Mouse (Mus musculus): Measurements from ENCODE around the gene Fignl2.
A peak's percentile ranks its signal among the peaks of the same experiment; 100 is the strongest.

The Fignl2 gene

GRCm38 (mm10) chr15:101092829-101093648 is 14.7 kb upstream of the Fignl2 start:
- DNase-seq (ENCODE audit: low spot score) = no peak

GRCm38 (mm10) chr15:101092121-101092828 is 13.9 kb upstream of the Fignl2 start:
- DNase-seq (ENCODE audit: low spot score) = no peak

- DNase-seq (ENCODE audit: low spot score) = no peak
These were observed 13.2 kb upstream of the Fignl2 start for GRCm38 (mm10) chr15:101091551-101091950.

- no peak for DNase-seq (ENCODE audit: low spot score)
These were observed 9.9 kb upstream of the Fignl2 start for GRCm38 (mm10) chr15:101088291-101088690.

GRCm38 (mm10) chr15:101086956-101087355 is 8.6 kb upstream of the Fignl2 start:
- peak; percentile 62 for DNase-seq (ENCODE audit: low spot score)

GRCm38 (mm10) chr15:101086451-101086850 is 8.1 kb upstream of the Fignl2 start:
- DNase-seq (ENCODE audit: low spot score) = no peak

- DNase-seq (ENCODE audit: low spot score) = no peak
These were observed 6.1 kb upstream of the Fignl2 start for GRCm38 (mm10) chr15:101084499-101084898.

GRCm38 (mm10) chr15:101082236-101082635 is 3.9 kb upstream of the Fignl2 start:
- no peak for DNase-seq (ENCODE audit: low spot score)

- no peak for DNase-seq (ENCODE audit: low spot score)
These were observed 2.7 kb upstream of the Fignl2 start for GRCm38 (mm10) chr15:101081035-101081548.

- DNase-seq (ENCODE audit: low spot score) = no peak
These were observed 1.7 kb upstream of the Fignl2 start for GRCm38 (mm10) chr15:101080031-101080520.

GRCm38 (mm10) chr15:101078731-101079156 is 377 bp upstream of the Fignl2 start:
- DNase-seq (ENCODE audit: low spot score) = peak; percentile 92

- no peak for DNase-seq (ENCODE audit: low spot score)
These were observed 1.2 kb downstream of the Fignl2 start for GRCm38 (mm10) chr15:101077001-101077812.

- no peak for DNase-seq (ENCODE audit: low spot score)
These were observed 2.0 kb downstream of the Fignl2 start for GRCm38 (mm10) chr15:101076071-101077000.

GRCm38 (mm10) chr15:101075656-101076055 is 2.7 kb downstream of the Fignl2 start:
- no peak for DNase-seq (ENCODE audit: low spot score)

GRCm38 (mm10) chr15:101075150-101075549 is 3.2 kb downstream of the Fignl2 start:
- DNase-seq (ENCODE audit: low spot score) = no peak

GRCm38 (mm10) chr15:101074067-101074466 is 4.3 kb downstream of the Fignl2 start:
- no peak for DNase-seq (ENCODE audit: low spot score)

- DNase-seq (ENCODE audit: low spot score) = no peak
These were observed 5.6 kb downstream of the Fignl2 start for GRCm38 (mm10) chr15:101072736-101073135.

- DNase-seq (ENCODE audit: low spot score) = no peak
These were observed 7.6 kb downstream of the Fignl2 start for GRCm38 (mm10) chr15:101070762-101071161.

- DNase-seq (ENCODE audit: low spot score) = no peak
These were observed 8.7 kb downstream of the Fignl2 start for GRCm38 (mm10) chr15:101069641-101070190.

GRCm38 (mm10) chr15:101068671-101069070 is 9.7 kb downstream of the Fignl2 start:
- no peak for DNase-seq (ENCODE audit: low spot score)

GRCm38 (mm10) chr15:101068029-101068428 is 10.3 kb downstream of the Fignl2 start:
- no peak for DNase-seq (ENCODE audit: low spot score)

Measured in ovary, postnatal 36 days (tissue).